Mouse (Mus musculus) stomach, embryonic 14.5 days (tissue): ENCODE results near the gene Tnni2. TPM values are rescaled to one million over a fixed set of nuclear protein-coding genes. Genes with fewer than 3 reads are reported as not detected.
"Not testable (repeated sequence)": the region's sequence is repeated elsewhere in the genome, so short reads cannot be mapped to it uniquely, and the experiment has no call there.

Source experiments
- ATAC-seq: fragments of 200-750 bp; cut with Nextera tagmentation; 2 replicates; pipeline ENCODE4 v1.8.0; 2017; ENCODE audit warnings: low read depth, moderate TSS enrichment; ENCODE audit not compliant: insufficient number of reproducible peaks, insufficient read depth, low FRiP score
- H3K27ac ChIP-seq: fragments of 300-500 bp; sonication (generic); 2 replicates; pipeline ENCODE4 v1.5.1; 2014; ENCODE audit warnings: mild to moderate bottlenecking, low read length, moderate library complexity, mixed read lengths
- H3K27me3 ChIP-seq: fragments of 300-500 bp; sonication (generic); 2 replicates; pipeline ENCODE4 v1.6.1; 2014; ENCODE audit warnings: low read length, control low read depth, mixed read lengths; ENCODE audit not compliant: control insufficient read depth, insufficient read depth
- H3K36me3 ChIP-seq: fragments of 300-500 bp; sonication (generic); 2 replicates; pipeline ENCODE4 v1.6.1; 2014; ENCODE audit warnings: mild to moderate bottlenecking, control low read depth, low read length, moderate library complexity, mixed read lengths; ENCODE audit not compliant: control insufficient read depth, insufficient read depth
- H3K4me1 ChIP-seq: fragments of 300-500 bp; sonication (generic); 2 replicates; pipeline ENCODE4 v1.6.1; 2014; ENCODE audit warnings: low read length, control low read depth, mixed read lengths; ENCODE audit not compliant: control insufficient read depth, insufficient read depth
- H3K4me2 ChIP-seq: fragments of 300-500 bp; sonication (generic); replicated peaks from 2 replicates; pipeline ENCODE4 v1.6.1; 2014; ENCODE audit warnings: low read depth, low read length, control low read depth
- H3K4me3 ChIP-seq: fragments of 300-500 bp; sonication (generic); 2 replicates; pipeline ENCODE4 v1.5.1; 2014; ENCODE audit warnings: low read depth, low read length, control low read depth
- H3K9ac ChIP-seq: fragments of 300-500 bp; sonication (generic); replicated peaks from 2 replicates; pipeline ENCODE4 v1.6.1; 2014; ENCODE audit warnings: low read depth, mild to moderate bottlenecking, control low read depth, low read length, moderate library complexity, mixed read lengths
- H3K9me3 ChIP-seq: fragments of 300-500 bp; sonication (generic); 2 replicates; pipeline ENCODE4 v1.6.1; 2016; ENCODE audit warnings: low read depth, low read length, control low read depth; ENCODE audit not compliant: control insufficient read depth
- WGBS: fragments of 180-500 bp; shearing (Covaris S2); extraction: QIAGEN DNeasy Blood & Tissue Kit; methylation state at CpG from one replicate; pipeline ENCODE4 v1.1.7; 2014; 5-methylcytosine and 5-hydroxymethylcytosine counted together
- polyA plus RNA-seq: library from polyadenylated mRNA; unstranded; fragments of >200 nt; fragmentation: Nextera tagmentation; extraction: Ambion mirVana; gene quantifications from 2 replicates; pipeline ENCODE4 v1.2.1, GENCODE M21; 2014

The Tnni2 gene
- polyA plus RNA-seq, 1 experiment from 2014 or later: 4.6 TPM

- H3K27me3 ChIP-seq: no peaks in the 10 kb centered on the region
- no peak for ATAC-seq
- H3K4me3 ChIP-seq: no peak overlapping the region
- no peaks in the 10 kb centered on the region for H3K4me1 ChIP-seq
- no peak overlapping the region for H3K27ac ChIP-seq
- H3K36me3 ChIP-seq: no peaks in the 10 kb centered on the region
- no peak overlapping the region for H3K4me2 ChIP-seq
- WGBS: 45% methylated on average over 7 of the region's 7 CpGs
- H3K9ac ChIP-seq: no peak overlapping the region
- no peaks in the 10 kb centered on the region for H3K9me3 ChIP-seq
Observed at GRCm38 (mm10) chr7:142400750-142401142, 40.9 kb upstream of the Tnni2 start.

- Histone ChIP-seq H3K27ac (no peak overlapping the region), H3K4me1 (no peaks in the 10 kb centered on the region), H3K36me3 (no peaks in the 10 kb centered on the region), H3K4me3 (no peak overlapping the region), H3K4me2 (no peak overlapping the region), H3K27me3 (no peaks in the 10 kb centered on the region), H3K9me3 (no peaks in the 10 kb centered on the region), H3K9ac (no peak overlapping the region)
- ATAC-seq: no peak
- WGBS: 72% methylated on average over 4 of the region's 4 CpGs
Observed at GRCm38 (mm10) chr7:142403591-142403990, 38.0 kb upstream of the Tnni2 start.

- not testable (repeated sequence) for ATAC-seq, H3K27ac ChIP-seq, H3K9me3 ChIP-seq, H3K4me2 ChIP-seq, H3K27me3 ChIP-seq, H3K4me3 ChIP-seq, H3K9ac ChIP-seq, H3K4me1 ChIP-seq, H3K36me3 ChIP-seq
- 97% methylated on average over 5 of the region's 5 CpGs for WGBS
Observed at GRCm38 (mm10) chr7:142405134-142405533, 36.5 kb upstream of the Tnni2 start.

DNA sequence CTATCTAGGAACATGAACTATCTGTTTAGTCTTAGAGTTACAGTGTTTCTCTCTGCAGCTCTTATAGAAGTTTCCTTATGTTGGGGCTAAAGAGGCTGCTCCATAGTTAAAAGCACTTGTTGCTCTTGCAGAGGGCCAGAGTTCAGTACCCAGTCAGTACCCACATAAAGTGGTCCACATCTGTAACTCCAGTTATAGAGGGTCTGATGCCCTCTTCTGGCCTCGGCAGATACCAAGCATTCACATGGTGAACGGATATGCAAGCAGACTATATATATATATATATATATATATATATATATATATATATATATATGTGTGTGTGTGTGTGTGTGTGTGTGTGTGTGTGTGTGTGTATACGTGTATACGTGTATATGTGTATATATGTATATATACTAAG is 33.7 kb upstream of the Tnni2 start:
- H3K9ac ChIP-seq: no peak overlapping the region
- ATAC-seq: no peak
- no peaks in the 10 kb centered on the region for H3K9me3 ChIP-seq
- no peaks in the 10 kb centered on the region for H3K4me1 ChIP-seq
- 73% methylated on average over 4 of the region's 4 CpGs for WGBS
- no peak overlapping the region for H3K27ac ChIP-seq
- H3K27me3 ChIP-seq: no peaks in the 10 kb centered on the region
- H3K36me3 ChIP-seq: no peaks in the 10 kb centered on the region
- no peak overlapping the region for H3K4me3 ChIP-seq
- H3K4me2 ChIP-seq: no peak overlapping the region

- no peak overlapping the region for H3K27ac ChIP-seq
- no peak overlapping the region for H3K4me3 ChIP-seq
- no peaks in the 10 kb centered on the region for H3K36me3 ChIP-seq
- WGBS: 92% methylated on average over 8 of the region's 8 CpGs
- H3K4me2 ChIP-seq: no peak overlapping the region
- ATAC-seq: no peak
- no peak overlapping the region for H3K9ac ChIP-seq
- H3K9me3 ChIP-seq: no peaks in the 10 kb centered on the region
- H3K27me3 ChIP-seq: no peaks in the 10 kb centered on the region
- no peaks in the 10 kb centered on the region for H3K4me1 ChIP-seq
Observed at GRCm38 (mm10) chr7:142408686-142409085, 32.9 kb upstream of the Tnni2 start.

- Histone ChIP-seq H3K4me1 (no peaks in the 10 kb centered on the region), H3K9me3 (no peaks in the 10 kb centered on the region), H3K27me3 (no peaks in the 10 kb centered on the region), H3K27ac (no peak overlapping the region), H3K9ac (no peak overlapping the region), H3K36me3 (no peaks in the 10 kb centered on the region), H3K4me3 (no peak overlapping the region), H3K4me2 (no peak overlapping the region)
- 83% methylated on average over 3 of the region's 3 CpGs for WGBS
- ATAC-seq: no peak
Observed at GRCm38 (mm10) chr7:142409603-142410002, 32.0 kb upstream of the Tnni2 start.

- Histone ChIP-seq H3K9ac (no peak overlapping the region), H3K36me3 (no peaks in the 10 kb centered on the region), H3K4me3 (no peak overlapping the region), H3K4me2 (no peak overlapping the region), H3K9me3 (no peaks in the 10 kb centered on the region), H3K4me1 (no peaks in the 10 kb centered on the region), H3K27me3 (no peaks in the 10 kb centered on the region), H3K27ac (no peak overlapping the region)
- ATAC-seq: no peak
- WGBS: 85% methylated on average over 6 of the region's 6 CpGs
Observed at GRCm38 (mm10) chr7:142413285-142413684, 28.3 kb upstream of the Tnni2 start.

- Histone ChIP-seq H3K36me3 (no peaks in the 10 kb centered on the region), H3K4me1 (no peaks in the 10 kb centered on the region), H3K9me3 (no peaks in the 10 kb centered on the region), H3K4me3 (no peak overlapping the region), H3K9ac (no peak overlapping the region), H3K4me2 (no peak overlapping the region), H3K27ac (no peak overlapping the region), H3K27me3 (no peaks in the 10 kb centered on the region)
- ATAC-seq: no peak
- 60% methylated on average over 4 of the region's 4 CpGs for WGBS
Observed at GRCm38 (mm10) chr7:142415314-142415713, 26.3 kb upstream of the Tnni2 start.

DNA sequence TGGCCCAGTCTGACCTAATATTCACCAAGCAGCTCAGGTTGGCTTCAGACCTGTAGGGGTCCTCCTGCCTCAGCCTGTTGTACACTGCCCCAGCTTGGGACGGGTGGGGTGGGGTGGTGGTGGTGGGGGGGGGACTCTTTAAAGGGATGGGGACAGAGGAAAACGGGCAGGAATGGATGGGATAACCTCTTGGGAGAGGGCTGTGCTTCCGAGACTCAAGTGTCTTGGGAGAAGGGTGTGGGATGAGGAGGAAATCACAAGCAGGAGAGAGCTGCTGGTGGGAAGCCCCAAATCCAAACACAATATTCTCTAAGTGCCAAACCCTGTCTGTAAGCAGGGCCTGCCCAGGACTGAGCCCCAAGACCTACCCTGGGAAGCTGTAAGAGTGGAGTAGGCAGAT is 25.4 kb upstream of the Tnni2 start:
- Histone ChIP-seq H3K4me1 (no peaks in the 10 kb centered on the region), H3K36me3 (no peaks in the 10 kb centered on the region), H3K9ac (no peak overlapping the region), H3K4me2 (no peak overlapping the region), H3K4me3 (no peak overlapping the region), H3K9me3 (no peaks in the 10 kb centered on the region), H3K27me3 (no peaks in the 10 kb centered on the region), H3K27ac (no peak overlapping the region)
- no peak for ATAC-seq
- 74% methylated on average over 3 of the region's 3 CpGs for WGBS
